Mouse (Mus musculus) liver, embryonic 14.5 days (tissue): Measurements from ENCODE around the gene Dpp3.

Experiments
- CTCF ChIP-seq: IDR thresholded peaks from 2 replicates; pipeline ENCODE4 v1.5.1; 2016; ENCODE audit warnings: antibody characterized with exemption, low read depth, control low read depth
- EP300 ChIP-seq: IDR thresholded peaks from 2 replicates; pipeline ENCODE4 v1.6.1; 2016; ENCODE audit warnings: antibody characterized with exemption, low read depth

- TF ChIP-seq CTCF (no peak), EP300 (no peak)
These were observed 44.1 kb downstream of the Dpp3 start for GRCm38 (mm10) chr19:4883961-4884360.
